Mouse (Mus musculus) c-Kit-positive CD71-negative TER-119-negative erythroid progenitor cells, embryonic 14.5 days (primary cell): ENCODE results near the gene Lmln.
A peak's percentile ranks its signal among the peaks of the same experiment; 100 is the strongest.
"Not testable (repeated sequence)": the region's sequence is repeated elsewhere in the genome, so short reads cannot be mapped to it uniquely, and the experiment has no call there.

Experiments
- DNase-seq: peaks from one replicate; pipeline ENCODE4 v3.0.0-alpha.2; 2013; ENCODE audit warnings: low read depth

The Lmln gene

GRCm38 (mm10) chr16:33062024-33062681 lies at the start of gene Lmln:
TSS of gene Lmln (plus strand) at chr16:33062521.
- peak; percentile 71 for DNase-seq

GRCm38 (mm10) chr16:33013801-33014200 lies 48.5 kb upstream of the Lmln start:
- DNase-seq, result no peak

GRCm38 (mm10) chr16:33014921-33015320 lies 47.4 kb upstream of the Lmln start:
- no peak for DNase-seq

GRCm38 (mm10) chr16:33015396-33015907 lies 46.9 kb upstream of the Lmln start:
- DNase-seq, result no peak

GRCm38 (mm10) chr16:33015986-33016385 lies 46.3 kb upstream of the Lmln start:
- DNase-seq, result no peak

GRCm38 (mm10) chr16:33017677-33018349 lies 44.5 kb upstream of the Lmln start:
- DNase-seq, result no peak

- no peak for DNase-seq
Observed at GRCm38 (mm10) chr16:33019117-33019770, 43.1 kb upstream of the Lmln start.

GRCm38 (mm10) chr16:33021381-33021780 lies 40.9 kb upstream of the Lmln start:
- no peak for DNase-seq

GRCm38 (mm10) chr16:33023750-33024149 lies 38.6 kb upstream of the Lmln start:
- peak; percentile 85 for DNase-seq

- DNase-seq, result no peak
Observed at GRCm38 (mm10) chr16:33024456-33025104, 37.7 kb upstream of the Lmln start.

GRCm38 (mm10) chr16:33026357-33026756 lies 36.0 kb upstream of the Lmln start:
- DNase-seq, result no peak

- no peak for DNase-seq
Observed at GRCm38 (mm10) chr16:33036006-33036405, 26.3 kb upstream of the Lmln start.

- DNase-seq, result no peak
Observed at GRCm38 (mm10) chr16:33042682-33043081, 19.6 kb upstream of the Lmln start.

GRCm38 (mm10) chr16:33043268-33043667 lies 19.1 kb upstream of the Lmln start:
- DNase-seq, result no peak

GRCm38 (mm10) chr16:33048004-33048403 lies 14.3 kb upstream of the Lmln start:
- DNase-seq, result no peak

- no peak for DNase-seq
Observed at GRCm38 (mm10) chr16:33048686-33049085, 13.6 kb upstream of the Lmln start.

- DNase-seq, result no peak
Observed at GRCm38 (mm10) chr16:33049809-33050208, 12.5 kb upstream of the Lmln start.

GRCm38 (mm10) chr16:33053141-33053540 lies 9.2 kb upstream of the Lmln start:
- DNase-seq, result no peak

- DNase-seq, result not testable (repeated sequence)
Observed at GRCm38 (mm10) chr16:33054927-33055326, 7.4 kb upstream of the Lmln start.

- DNase-seq, result no peak
Observed at GRCm38 (mm10) chr16:33055655-33056054, 6.7 kb upstream of the Lmln start.

GRCm38 (mm10) chr16:33056095-33056785 lies 6.1 kb upstream of the Lmln start, which contains the start of the genes Iqcg and Rpl35a:
TSS of gene Iqcg (minus strand) at chr16:33056218.
TSS of gene Rpl35a (plus strand) at chr16:33056453.
- DNase-seq, result peak; percentile 71

- no peak for DNase-seq
Observed at GRCm38 (mm10) chr16:33056786-33057185, 5.5 kb upstream of the Lmln start.
